Mouse (Mus musculus): ENCODE data around the gene Vmn1r142. TPM values are rescaled to one million over a fixed set of nuclear protein-coding genes. Genes with fewer than 3 reads are reported as not detected.
"Not testable (repeated sequence)": the region's sequence is repeated elsewhere in the genome, so short reads cannot be mapped to it uniquely, and the experiment has no call there.

Vmn1r142 gene
- not detected in 2 replicates for polyA plus RNA-seq (2015; fragmentation: Nextera tagmentation; extraction: Ambion mirVana)

DNA sequence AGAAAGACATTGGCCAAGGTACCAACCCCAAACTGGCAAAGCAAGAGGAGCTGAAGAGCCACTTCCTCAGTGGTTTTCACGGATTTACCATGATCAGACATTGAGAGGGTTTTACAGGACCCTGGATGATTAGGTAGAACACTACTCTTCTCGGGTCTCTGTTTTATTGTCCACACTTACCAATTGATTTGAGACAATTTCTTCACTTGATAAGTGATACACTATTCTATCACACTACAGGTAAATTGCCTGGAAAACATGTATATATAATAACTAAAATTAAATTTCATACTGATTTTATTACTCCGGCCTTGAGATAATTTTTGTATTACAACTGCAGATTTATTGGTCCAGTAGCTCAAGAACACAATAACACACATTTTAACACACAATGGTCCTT is at the start of gene Vmn1r142:
TSS of gene Vmn1r142 (minus strand) at position 101 of the 400 bp plus-strand sequence.
- not testable (repeated sequence) for H3K4me2 ChIP-seq (ENCODE audit: low read depth, low read length); H3K4me3 ChIP-seq (ENCODE audit: low read length); H3K4me1 ChIP-seq (replicated peaks; ENCODE audit: control insufficient read depth, insufficient read depth, low read length); ATAC-seq (ENCODE audit: low read depth); H3K9me3 ChIP-seq (ENCODE audit: control insufficient read depth, low read length); H3K27me3 ChIP-seq (ENCODE audit: control insufficient read depth, insufficient read depth, low read depth, low read length); H3K27ac ChIP-seq (ENCODE audit: low read length); H3K36me3 ChIP-seq (ENCODE audit: control insufficient read depth, insufficient read depth, low read length); H3K9ac ChIP-seq (ENCODE audit: low read length)
- WGBS, result no CpG with 5 or more reads among the region's 3 CpGs

DNA sequence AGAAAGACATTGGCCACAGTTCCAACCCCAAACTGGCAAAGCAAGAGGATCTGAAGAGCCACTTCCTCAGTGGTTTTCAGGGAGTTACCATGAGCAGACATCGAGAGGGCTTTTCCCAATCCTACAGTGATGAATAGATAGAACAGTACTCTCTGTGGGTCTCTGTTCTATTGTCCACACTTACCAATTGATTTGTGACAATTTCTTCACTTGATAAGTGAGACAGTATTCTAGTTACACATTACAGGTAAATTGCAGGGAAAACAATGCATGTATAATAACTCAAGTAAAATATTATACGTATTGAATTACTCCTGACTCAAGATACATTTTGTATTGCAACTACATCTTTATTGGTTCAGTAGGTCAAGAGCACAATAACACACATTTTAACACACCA is 37.3 kb upstream of the Vmn1r142 start, which contains the start of gene Gm8653:
TSS of gene Gm8653 (minus strand) at position 101 of the 400 bp plus-strand sequence.
- not testable (repeated sequence) for H3K36me3 ChIP-seq (ENCODE audit: control insufficient read depth, insufficient read depth, low read length); H3K4me3 ChIP-seq (ENCODE audit: low read length); H3K4me1 ChIP-seq (replicated peaks; ENCODE audit: control insufficient read depth, insufficient read depth, low read length); H3K9ac ChIP-seq (ENCODE audit: low read length); H3K9me3 ChIP-seq (ENCODE audit: control insufficient read depth, low read length); H3K27ac ChIP-seq (ENCODE audit: low read length); ATAC-seq (ENCODE audit: low read depth); H3K27me3 ChIP-seq (ENCODE audit: control insufficient read depth, insufficient read depth, low read depth, low read length); H3K4me2 ChIP-seq (ENCODE audit: low read depth, low read length)
- no CpG with 5 or more reads among the region's 2 CpGs for WGBS

DNA sequence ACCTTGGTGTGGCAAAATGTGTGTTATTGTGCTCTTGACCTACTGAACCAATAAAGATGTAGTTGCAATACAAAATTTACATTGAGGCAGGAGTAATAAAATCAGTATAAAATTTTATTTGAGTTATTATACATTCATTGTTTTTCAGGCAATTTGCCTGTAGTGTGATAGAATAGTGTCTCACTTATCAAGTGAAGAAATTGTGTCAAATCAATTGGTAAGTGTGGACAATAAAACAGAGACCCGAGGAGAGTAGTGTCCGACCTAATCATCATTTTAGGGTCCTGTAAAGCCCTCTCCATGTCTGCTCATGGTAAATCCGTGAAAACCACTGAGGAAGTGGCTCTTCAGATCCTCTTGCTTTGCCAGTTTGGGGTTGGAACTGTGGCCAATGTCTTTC is 25.2 kb upstream of the Vmn1r142 start, which contains the start of gene Vmn1r143:
TSS of gene Vmn1r143 (plus strand) at position 301 of the 400 bp plus-strand sequence.
- H3K4me3 ChIP-seq (ENCODE audit: low read length); H3K27me3 ChIP-seq (ENCODE audit: control insufficient read depth, insufficient read depth, low read depth, low read length); ATAC-seq (ENCODE audit: low read depth); H3K4me2 ChIP-seq (ENCODE audit: low read depth, low read length); H3K27ac ChIP-seq (ENCODE audit: low read length); H3K9me3 ChIP-seq (ENCODE audit: control insufficient read depth, low read length); H3K9ac ChIP-seq (ENCODE audit: low read length); H3K36me3 ChIP-seq (ENCODE audit: control insufficient read depth, insufficient read depth, low read length); H3K4me1 ChIP-seq (replicated peaks; ENCODE audit: control insufficient read depth, insufficient read depth, low read length): not testable (repeated sequence)
- WGBS, result no CpG with 5 or more reads among the region's 3 CpGs

DNA sequence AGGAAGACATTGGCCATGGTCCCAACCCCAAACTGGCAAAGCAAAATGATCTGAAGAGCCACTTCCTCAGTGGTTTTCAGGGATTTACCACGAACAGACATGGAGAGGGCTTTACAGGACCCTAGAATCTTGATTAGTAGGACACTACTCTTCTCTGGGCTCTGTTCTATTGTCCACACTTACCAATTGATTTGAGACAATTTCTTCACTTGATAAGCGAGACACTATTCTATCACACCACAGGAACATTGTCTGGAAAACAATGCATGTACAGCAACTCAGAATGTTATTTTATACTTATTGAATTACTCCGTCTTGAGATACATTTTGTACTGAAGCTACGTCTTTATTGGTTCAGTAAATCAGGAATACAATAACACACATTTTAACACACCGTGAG is 29.2 kb downstream of the Vmn1r142 start, which contains the start of gene Gm10666:
TSS of gene Gm10666 (minus strand) at position 101 of the 400 bp plus-strand sequence.
- not testable (repeated sequence) for H3K27me3 ChIP-seq (ENCODE audit: control insufficient read depth, insufficient read depth, low read depth, low read length); H3K9me3 ChIP-seq (ENCODE audit: control insufficient read depth, low read length); H3K4me3 ChIP-seq (ENCODE audit: low read length); H3K4me1 ChIP-seq (replicated peaks; ENCODE audit: control insufficient read depth, insufficient read depth, low read length); H3K27ac ChIP-seq (ENCODE audit: low read length); ATAC-seq (ENCODE audit: low read depth); H3K9ac ChIP-seq (ENCODE audit: low read length); H3K36me3 ChIP-seq (ENCODE audit: control insufficient read depth, insufficient read depth, low read length); H3K4me2 ChIP-seq (ENCODE audit: low read depth, low read length)
- WGBS, result no CpG with 5 or more reads among the region's 5 CpGs

DNA sequence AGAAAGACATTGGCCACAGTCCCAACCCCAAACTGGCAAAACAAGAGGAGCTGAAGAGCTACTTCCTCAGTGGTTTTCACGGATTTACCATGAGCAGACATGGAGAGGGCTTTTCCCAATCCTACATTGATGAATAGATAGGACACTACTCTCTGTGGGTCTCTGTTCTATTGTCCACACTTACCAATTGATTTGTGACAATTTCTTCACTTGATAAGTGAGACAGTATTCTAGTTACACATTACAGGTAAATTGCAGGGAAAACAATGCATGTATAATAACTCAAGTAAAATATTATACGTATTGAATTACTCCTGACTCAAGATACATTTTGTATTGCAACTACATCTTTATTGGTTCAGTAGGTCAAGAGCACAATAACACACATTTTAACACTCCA is 45.7 kb downstream of the Vmn1r142 start, which contains the start of gene Gm16451:
TSS of gene Gm16451 (minus strand) at position 101 of the 400 bp plus-strand sequence.
- no CpG with 5 or more reads among the region's 2 CpGs for WGBS

More for the DNA sequence above, 45.7 kb downstream of the Vmn1r142 start, which contains the start of gene Gm16451:
- not testable (repeated sequence) for H3K4me1 ChIP-seq (replicated peaks; ENCODE audit: control insufficient read depth, insufficient read depth, low read length); H3K27ac ChIP-seq (ENCODE audit: low read length); H3K4me3 ChIP-seq (ENCODE audit: low read length); H3K36me3 ChIP-seq (ENCODE audit: control insufficient read depth, insufficient read depth, low read length); ATAC-seq (ENCODE audit: low read depth); H3K9me3 ChIP-seq (ENCODE audit: control insufficient read depth, low read length); H3K27me3 ChIP-seq (ENCODE audit: control insufficient read depth, insufficient read depth, low read depth, low read length); H3K4me2 ChIP-seq (ENCODE audit: low read depth, low read length); H3K9ac ChIP-seq (ENCODE audit: low read length)

Other genes with a start within 250 kb of the Vmn1r142 start
- gene Gm5891, start 242.7 kb downstream of the Vmn1r142 start, polyA plus RNA-seq (2015; fragmentation: Nextera tagmentation; extraction: Ambion mirVana), result not detected in 2 replicates
- gene Vmn1r137, start 169.4 kb downstream of the Vmn1r142 start, polyA plus RNA-seq (2015; fragmentation: Nextera tagmentation; extraction: Ambion mirVana), result not detected in 2 replicates
- not detected in 2 replicates for gene Vmn1r138, start 135.1 kb downstream of the Vmn1r142 start, polyA plus RNA-seq (2015; fragmentation: Nextera tagmentation; extraction: Ambion mirVana)
- gene Gm6176, start 107.7 kb downstream of the Vmn1r142 start, polyA plus RNA-seq (2015; fragmentation: Nextera tagmentation; extraction: Ambion mirVana), result not detected in 2 replicates
- not detected in 2 replicates for gene Vmn1r139, start 95.0 kb downstream of the Vmn1r142 start, polyA plus RNA-seq (2015; fragmentation: Nextera tagmentation; extraction: Ambion mirVana)
- gene Gm16451, start 45.8 kb downstream of the Vmn1r142 start, polyA plus RNA-seq (2015; fragmentation: Nextera tagmentation; extraction: Ambion mirVana), result not detected in 2 replicates
- gene Gm10666, start 29.3 kb downstream of the Vmn1r142 start, polyA plus RNA-seq (2015; fragmentation: Nextera tagmentation; extraction: Ambion mirVana), result not detected in 2 replicates
- gene Vmn1r143, start 25.3 kb upstream of the Vmn1r142 start, polyA plus RNA-seq (2015; fragmentation: Nextera tagmentation; extraction: Ambion mirVana), result not detected in 2 replicates
- not detected in 2 replicates for gene Gm8653, start 37.2 kb upstream of the Vmn1r142 start, polyA plus RNA-seq (2015; fragmentation: Nextera tagmentation; extraction: Ambion mirVana)
- not detected in 2 replicates for gene Gm8453, start 65.4 kb upstream of the Vmn1r142 start, polyA plus RNA-seq (2015; fragmentation: Nextera tagmentation; extraction: Ambion mirVana)
- gene Gm4187, start 165.7 kb upstream of the Vmn1r142 start, polyA plus RNA-seq (2015; fragmentation: Nextera tagmentation; extraction: Ambion mirVana), result not detected in 2 replicates
- not detected in 2 replicates for gene Gm8660, start 207.0 kb upstream of the Vmn1r142 start, polyA plus RNA-seq (2015; fragmentation: Nextera tagmentation; extraction: Ambion mirVana)
- gene Vmn1r148, start 249.5 kb upstream of the Vmn1r142 start, polyA plus RNA-seq (2015; fragmentation: Nextera tagmentation; extraction: Ambion mirVana), result not detected in 2 replicates

Measured in lung, embryonic 16.5 days (tissue).